Mouse (Mus musculus) heart, adult 2 months (tissue): ENCODE results near the gene Zdhhc6. TPM values are rescaled to one million over a fixed set of nuclear protein-coding genes. Genes with fewer than 3 reads are reported as not detected.

ENCODE experiments used
- DNase-seq, 2 experiments: peaks; one replicate each; pipeline ENCODE4 v3.0.0; 2021
- H3K27ac ChIP-seq: fragments of 200-600 bp; 2 replicates; pipeline ENCODE4 v1.8.1; 2022
- H3K27me3 ChIP-seq: fragments of 200-500 bp; 2 replicates; pipeline ENCODE4 v1.6.1; 2012; ENCODE audit warnings: mild to moderate bottlenecking, low read length, inconsistent platforms, mixed read lengths; ENCODE audit not compliant: control insufficient read depth, insufficient read depth
- H3K36me3 ChIP-seq: fragments of 200-500 bp; 2 replicates; pipeline ENCODE4 v1.6.1; 2012; ENCODE audit warnings: low read length, inconsistent platforms; ENCODE audit not compliant: control insufficient read depth, insufficient read depth
- H3K4me1 ChIP-seq: fragments of 200-500 bp; 2 replicates; pipeline ENCODE4 v1.6.1; 2011; ENCODE audit warnings: low read length; ENCODE audit not compliant: control insufficient read depth, insufficient read depth
- H3K4me3 ChIP-seq: fragments of 200-600 bp; 2 replicates; pipeline ENCODE4 v1.8.1; 2022
- H3K79me2 ChIP-seq: fragments of 200-500 bp; replicated peaks from 2 replicates; pipeline ENCODE4 v1.6.1; 2012; ENCODE audit warnings: mild to moderate bottlenecking, inconsistent platforms, low read length, moderate library complexity, mixed read lengths; ENCODE audit not compliant: control insufficient read depth, insufficient read depth
- H3K9ac ChIP-seq: fragments of 200-500 bp; 2 replicates; pipeline ENCODE4 v1.6.1; 2012; ENCODE audit warnings: low read depth, mild to moderate bottlenecking, control low read depth, inconsistent platforms, low read length, mixed read lengths
- CTCF ChIP-seq: fragments of 200-600 bp; IDR thresholded peaks from 2 replicates; pipeline ENCODE4 v1.8.1; 2022; ENCODE audit warnings: antibody characterized with exemption, mild to moderate bottlenecking, moderate library complexity
- EP300 ChIP-seq: fragments of 200-500 bp; IDR thresholded peaks from 2 replicates; pipeline ENCODE4 v1.6.1; 2011; ENCODE audit warnings: low read depth, low read length, control low read depth; ENCODE audit not compliant: insufficient read depth
- POLR2A ChIP-seq: fragments of 200-500 bp; IDR thresholded peaks from 2 replicates; pipeline ENCODE4 v1.6.1; 2011; ENCODE audit warnings: mild to moderate bottlenecking, low read depth, low read length, control low read depth; ENCODE audit not compliant: insufficient read depth
- WGBS: fragments of 180-500 bp; shearing (Covaris S2); methylation state at CpG from one replicate; pipeline ENCODE4 v1.1.7; 2018; 5-methylcytosine and 5-hydroxymethylcytosine counted together
- intact Hi-C: fragments of 180-260 bp; cut with DNase I; formaldehyde crosslinking; loops from one replicate; pipeline ENCODE4 v1.15.1; 2025
- polyA plus RNA-seq: library from polyadenylated mRNA; depleted of rRNA; stranded (reverse); fragments of >200 nt; gene quantifications from 2 replicates; pipeline ENCODE4 v1.2.3, GENCODE M21; 2012
- total RNA-seq, 2 experiments: library from RNA; stranded (reverse); gene quantifications; 2 replicates each; pipeline ENCODE4 v1.2.3; 2021

Gene Zdhhc6
- total and polyA plus RNA-seq, 3 experiments = 10.4 to 22.1 (median 19.6) TPM

- no peak for DNase-seq
- no peak for TF ChIP-seq POLR2A
- no peak for TF ChIP-seq EP300
- TF ChIP-seq CTCF = no peak
- Histone ChIP-seq H3K79me2 (no peaks in the 10 kb centered on the region), H3K27me3 (no peaks in the 10 kb centered on the region), H3K36me3 (no peaks in the 10 kb centered on the region; the same call in 1 of the 2 replicates), H3K9ac (no peak overlapping the region), H3K4me1 (no peaks in the 10 kb centered on the region), H3K27ac (no peak overlapping the region), H3K4me3 (no peak overlapping the region)
- WGBS = 66% methylated on average over 3 of the region's 3 CpGs
- intact Hi-C loops = loop anchor here (10.0 kb wide), 1 partner anchor 206 kb away; no protein-coding TSS in a partner anchor
Observed at GRCm38 (mm10) chr19:55300525-55300924, 15.3 kb downstream of the Zdhhc6 start.

DNA sequence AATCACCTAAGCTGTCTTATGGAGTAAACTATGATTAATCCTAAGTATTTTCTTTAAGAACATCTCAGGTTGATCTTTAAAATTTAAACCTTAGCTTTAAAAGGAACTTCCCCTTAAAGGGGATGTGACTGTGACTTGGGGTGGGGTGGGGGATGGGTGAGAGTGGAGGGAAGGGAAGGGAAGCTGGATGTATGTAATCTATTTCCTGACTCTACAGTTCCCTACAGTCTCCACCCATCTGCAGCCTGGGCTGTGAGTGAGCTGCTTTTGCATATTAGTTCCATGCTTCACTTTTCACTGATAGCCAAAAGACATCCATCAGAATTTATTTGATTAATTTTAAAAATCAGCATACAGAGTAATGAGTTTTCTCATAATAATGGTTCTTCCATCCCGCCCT is 16.5 kb downstream of the Zdhhc6 start:
- intact Hi-C loops = no loop called here
- Histone ChIP-seq H3K79me2 (no peaks in the 10 kb centered on the region), H3K27ac (no peak overlapping the region), H3K36me3 (no peaks in the 10 kb centered on the region; the same call in 1 of the 2 replicates), H3K4me3 (no peak overlapping the region), H3K4me1 (no peaks in the 10 kb centered on the region), H3K9ac (no peak overlapping the region), H3K27me3 (no peaks in the 10 kb centered on the region)
- TF ChIP-seq CTCF (no peak), POLR2A (no peak), EP300 (no peak)
- no peak for DNase-seq
- WGBS = 90% methylated on average over 1 of the region's 1 CpGs

GRCm38 (mm10) chr19:55297961-55298360 is 17.9 kb downstream of the Zdhhc6 start:
- TF ChIP-seq EP300 (no peak), POLR2A (no peak), CTCF (no peak)
- intact Hi-C loops = no loop called here
- H3K36me3 ChIP-seq = no peaks in the 10 kb centered on the region; the same call in 1 of the 2 replicates

GRCm38 (mm10) chr19:55297489-55297888 is 18.3 kb downstream of the Zdhhc6 start:
- intact Hi-C loops = no loop called here
- H3K4me3 ChIP-seq = no peak overlapping the region
- H3K27me3 ChIP-seq = no peaks in the 10 kb centered on the region
- no peak overlapping the region for H3K27ac ChIP-seq
- no peak for DNase-seq
- WGBS = 91% methylated on average over 2 of the region's 2 CpGs
- no peak overlapping the region for H3K9ac ChIP-seq
- no peaks in the 10 kb centered on the region for H3K79me2 ChIP-seq
- H3K36me3 ChIP-seq = no peaks in the 10 kb centered on the region; the same call in 1 of the 2 replicates
- no peak for TF ChIP-seq POLR2A
- no peak for TF ChIP-seq EP300
- no peak for TF ChIP-seq CTCF
- H3K4me1 ChIP-seq = no peaks in the 10 kb centered on the region

More at GRCm38 (mm10) chr19:55297961-55298360, 17.9 kb downstream of the Zdhhc6 start:
- Histone ChIP-seq H3K9ac (no peak overlapping the region), H3K27ac (no peak overlapping the region), H3K4me1 (no peaks in the 10 kb centered on the region), H3K79me2 (no peaks in the 10 kb centered on the region), H3K4me3 (no peak overlapping the region), H3K27me3 (no peaks in the 10 kb centered on the region)
- DNase-seq = no peak
- WGBS = 65% methylated on average over 5 of the region's 5 CpGs

DNA sequence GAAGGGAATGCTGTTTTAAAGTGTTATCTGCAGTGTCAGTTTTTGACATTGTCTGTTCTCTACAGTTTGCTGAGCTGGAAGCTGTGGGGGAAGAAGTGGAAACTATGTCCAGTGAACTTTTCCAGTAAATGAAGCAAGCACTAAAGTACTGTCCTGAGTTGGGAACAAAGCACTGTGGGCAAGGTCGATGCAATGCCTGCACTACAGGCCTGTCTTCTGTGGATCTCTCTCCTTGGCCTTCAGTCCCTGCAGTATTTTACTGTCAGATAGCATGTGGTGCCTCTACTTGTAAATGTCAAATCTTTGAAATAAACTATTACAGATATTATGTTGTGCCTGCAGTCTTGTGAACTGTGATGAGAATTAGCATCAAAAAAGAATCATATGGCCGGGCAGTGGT is 19.5 kb downstream of the Zdhhc6 start:
- Histone ChIP-seq H3K79me2 (no peaks in the 10 kb centered on the region), H3K9ac (no peak overlapping the region), H3K36me3 (no peaks in the 10 kb centered on the region; the same call in 1 of the 2 replicates), H3K4me3 (no peak overlapping the region), H3K27ac (no peak overlapping the region), H3K27me3 (no peaks in the 10 kb centered on the region), H3K4me1 (no peaks in the 10 kb centered on the region)
- intact Hi-C loops = no loop called here
- DNase-seq = no peak
- TF ChIP-seq POLR2A = no peak
- TF ChIP-seq EP300 = no peak
- TF ChIP-seq CTCF = no peak
- WGBS = 87% methylated on average over 2 of the region's 2 CpGs

- no peak overlapping the region for H3K9ac ChIP-seq
- 81% methylated on average over 3 of the region's 3 CpGs for WGBS
- intact Hi-C loops = no loop called here
- H3K36me3 ChIP-seq = no peaks in the 10 kb centered on the region; the same call in 1 of the 2 replicates
- H3K79me2 ChIP-seq = no peaks in the 10 kb centered on the region
- no peak overlapping the region for H3K4me3 ChIP-seq
- DNase-seq = no peak
- H3K4me1 ChIP-seq = no peaks in the 10 kb centered on the region
- TF ChIP-seq EP300 = no peak
- TF ChIP-seq POLR2A = no peak
- TF ChIP-seq CTCF = no peak
- no peaks in the 10 kb centered on the region for H3K27me3 ChIP-seq
- no peak overlapping the region for H3K27ac ChIP-seq
Observed at GRCm38 (mm10) chr19:55295556-55295955, 20.3 kb downstream of the Zdhhc6 start.
